Mouse (Mus musculus) lung, postnatal 36 days (tissue): ENCODE measurements around the gene Fyb2.
A peak's percentile ranks its signal among the peaks of the same experiment; 100 is the strongest.
"Not testable (repeated sequence)": the region's sequence is repeated elsewhere in the genome, so short reads cannot be mapped to it uniquely, and the experiment has no call there.

Experiments used
- DNase-seq: peaks from one replicate; pipeline ENCODE4 v3.0.0; 2022; ENCODE audit warnings: mixed read lengths

Gene Fyb2

GRCm38 (mm10) chr4:104941895-104942294, 28.6 kb downstream of the Fyb2 start:
- DNase-seq: no peak

- no peak for DNase-seq
These were observed 31.2 kb downstream of the Fyb2 start for GRCm38 (mm10) chr4:104944482-104944881.

GRCm38 (mm10) chr4:104948886-104949285, 35.6 kb downstream of the Fyb2 start:
- DNase-seq: peak; percentile 63

GRCm38 (mm10) chr4:104949304-104949703, 36.0 kb downstream of the Fyb2 start:
- no peak for DNase-seq

GRCm38 (mm10) chr4:104951280-104951878, 38.1 kb downstream of the Fyb2 start:
- DNase-seq: no peak

GRCm38 (mm10) chr4:104956691-104957090, 43.4 kb downstream of the Fyb2 start:
- no peak for DNase-seq

- peak; percentile 13 for DNase-seq
These were observed 48.2 kb downstream of the Fyb2 start for GRCm38 (mm10) chr4:104961431-104961830.

GRCm38 (mm10) chr4:104972606-104973005, 59.4 kb downstream of the Fyb2 start:
- no peak for DNase-seq

- no peak for DNase-seq
These were observed 62.0 kb downstream of the Fyb2 start for GRCm38 (mm10) chr4:104975162-104975830.

- DNase-seq: no peak
These were observed 72.8 kb downstream of the Fyb2 start for GRCm38 (mm10) chr4:104985960-104986632.

GRCm38 (mm10) chr4:104987631-104988030, 74.4 kb downstream of the Fyb2 start:
- DNase-seq: no peak

GRCm38 (mm10) chr4:104988102-104988501, 74.8 kb downstream of the Fyb2 start:
- DNase-seq: no peak

GRCm38 (mm10) chr4:104988709-104989108, 75.5 kb downstream of the Fyb2 start:
- DNase-seq: no peak

- DNase-seq: no peak
These were observed 76.8 kb downstream of the Fyb2 start for GRCm38 (mm10) chr4:104990016-104990415.

- DNase-seq: no peak
These were observed 77.4 kb downstream of the Fyb2 start for GRCm38 (mm10) chr4:104990686-104991085.

GRCm38 (mm10) chr4:104992271-104992670, 79.0 kb downstream of the Fyb2 start:
- no peak for DNase-seq

- no peak for DNase-seq
These were observed 80.1 kb downstream of the Fyb2 start for GRCm38 (mm10) chr4:104993140-104993874.

- no peak for DNase-seq
These were observed 86.4 kb downstream of the Fyb2 start for GRCm38 (mm10) chr4:104999702-105000101.

- no peak for DNase-seq
These were observed 88.5 kb downstream of the Fyb2 start for GRCm38 (mm10) chr4:105001736-105002135.

GRCm38 (mm10) chr4:105004135-105004534, 90.9 kb downstream of the Fyb2 start:
- DNase-seq: no peak

GRCm38 (mm10) chr4:105004649-105005048, 91.4 kb downstream of the Fyb2 start:
- not testable (repeated sequence) for DNase-seq

- no peak for DNase-seq
These were observed 94.2 kb downstream of the Fyb2 start for GRCm38 (mm10) chr4:105007360-105008018.

- no peak for DNase-seq
These were observed 100.5 kb downstream of the Fyb2 start for GRCm38 (mm10) chr4:105013718-105014117.
